Mouse (Mus musculus): ENCODE data around the gene Man2c1.

GRCm38 (mm10) chr9:57129641-57130040, 849 bp upstream of the Man2c1 start:
- TF ChIP-seq CTCF (IDR thresholded peaks at IDR 0.05; ENCODE audit: borderline replicate concordance, insufficient read depth, low read length) (no peak), POLR2A (IDR thresholded peaks at IDR 0.05; ENCODE audit: low read depth, low read length) (no peak)
